Mouse (Mus musculus) bone marrow, adult 2 months (tissue): ENCODE data around the gene Procr. TPM values are rescaled to one million over a fixed set of nuclear protein-coding genes. Genes with fewer than 3 reads are reported as not detected.
"Not testable (repeated sequence)": the region's sequence is repeated elsewhere in the genome, so short reads cannot be mapped to it uniquely, and the experiment has no call there.

Source experiments
- H3K27ac ChIP-seq: fragments of 200-500 bp; 2 replicates; pipeline ENCODE4 v1.5.1; 2012; ENCODE audit warnings: low read depth, mild to moderate bottlenecking, control low read depth, inconsistent platforms, low read length; ENCODE audit not compliant: control insufficient read depth, poor library complexity, insufficient read depth
- H3K4me1 ChIP-seq: fragments of 200-500 bp; 2 replicates; pipeline ENCODE4 v1.6.1; 2011; ENCODE audit warnings: low read length; ENCODE audit not compliant: control insufficient read depth, insufficient read depth
- H3K4me3 ChIP-seq: fragments of 200-500 bp; replicated peaks from 2 replicates; pipeline ENCODE3; 2011; ENCODE audit warnings: mild to moderate bottlenecking, low read depth, low read length, control low read depth; ENCODE audit not compliant: control insufficient read depth
- CTCF ChIP-seq: fragments of 200-500 bp; IDR thresholded peaks from 2 replicates; pipeline ENCODE4 v1.5.1; 2011; ENCODE audit warnings: low read length, control low read depth; ENCODE audit not compliant: control insufficient read depth, insufficient read depth
- POLR2A ChIP-seq: fragments of 200-500 bp; IDR thresholded peaks from 2 replicates; pipeline ENCODE4 v1.6.1; 2011; ENCODE audit warnings: low read depth, mild to moderate bottlenecking, control low read depth, low read length, borderline replicate concordance; ENCODE audit not compliant: control insufficient read depth
- WGBS: fragments of 180-500 bp; shearing (Covaris S2); methylation state at CpG from one replicate; pipeline ENCODE4 v1.1.7; 2018; 5-methylcytosine and 5-hydroxymethylcytosine counted together
- polyA plus RNA-seq: library from polyadenylated mRNA; stranded (reverse); fragments of >200 nt; gene quantifications from 2 replicates; pipeline ENCODE4 v1.2.4, GENCODE M21; 2011; ENCODE audit warnings: low replicate concordance; ENCODE audit not compliant: missing spikeins, insufficient read depth, insufficient read length

Gene Procr
- polyA plus RNA-seq, 1 experiment = 1.6 TPM

- 51% methylated on average over 6 of the region's 6 CpGs for WGBS
- Histone ChIP-seq H3K27ac (no peak overlapping the region), H3K4me1 (no peaks in the 10 kb centered on the region; the same call in 1 of the 2 replicates), H3K4me3 (no peak overlapping the region)
- TF ChIP-seq POLR2A (no peak), CTCF (no peak)
Measured at GRCm38 (mm10) chr2:155724526-155724925, 26.4 kb upstream of the Procr start.

GRCm38 (mm10) chr2:155726302-155726701 lies 24.6 kb upstream of the Procr start:
- H3K4me3 ChIP-seq = no peak overlapping the region
- no peak overlapping the region for H3K27ac ChIP-seq
- TF ChIP-seq POLR2A (no peak), CTCF (no peak)
- WGBS = 39% methylated on average over 7 of the region's 7 CpGs
- no peaks in the 10 kb centered on the region; the same call in 1 of the 2 replicates for H3K4me1 ChIP-seq

GRCm38 (mm10) chr2:155727764-155728395 lies 23.0 kb upstream of the Procr start:
- 67% methylated on average over 7 of the region's 7 CpGs for WGBS
- H3K27ac ChIP-seq = no peak overlapping the region
- H3K4me3 ChIP-seq = no peak overlapping the region
- H3K4me1 ChIP-seq = no peaks in the 10 kb centered on the region; the same call in 1 of the 2 replicates
- TF ChIP-seq CTCF (no peak), POLR2A (no peak)

- no peaks in the 10 kb centered on the region; the same call in 1 of the 2 replicates for H3K4me1 ChIP-seq
- WGBS = 3% methylated on average over 15 of the region's 15 CpGs
- no peak overlapping the region for H3K27ac ChIP-seq
- peak overlapping the region; percentile 93 for H3K4me3 ChIP-seq
- no peak for TF ChIP-seq CTCF
- TF ChIP-seq POLR2A = no peak
Measured at GRCm38 (mm10) chr2:155728742-155729141, 22.2 kb upstream of the Procr start.

GRCm38 (mm10) chr2:155729158-155729645 lies 21.7 kb upstream of the Procr start, which contains the start of gene Edem2:
TSS of gene Edem2 (minus strand) at chr2:155729475.
- H3K27ac ChIP-seq = peak within 1 kb of the TSS; percentile 38; the same call in 1 of the 2 replicates
- TF ChIP-seq POLR2A = peak; percentile 95; the same call in 1 of the 2 replicates
- no peak for TF ChIP-seq CTCF
- no peaks in the 10 kb centered on the region; the same call in 1 of the 2 replicates for H3K4me1 ChIP-seq
- H3K4me3 ChIP-seq = peak within 1 kb of the TSS; percentile 93
- WGBS = under 1% methylated on average over 33 of the region's 33 CpGs

- TF ChIP-seq POLR2A (no peak), CTCF (no peak)
- Histone ChIP-seq H3K4me1 (no peaks in the 10 kb centered on the region), H3K4me3 (no peak overlapping the region), H3K27ac (no peak overlapping the region)
- 85% methylated on average over 5 of the region's 5 CpGs for WGBS
Measured at GRCm38 (mm10) chr2:155735080-155735479, 15.8 kb upstream of the Procr start.

- H3K4me1 ChIP-seq, H3K4me3 ChIP-seq, H3K27ac ChIP-seq: not testable (repeated sequence)
- WGBS = 84% methylated on average over 5 of the region's 5 CpGs
Measured at GRCm38 (mm10) chr2:155735766-155736165, 15.2 kb upstream of the Procr start, which contains the start of gene Gm17581. TSS of gene Gm17581 (minus strand) at chr2:155735866.

- no peak overlapping the region for H3K27ac ChIP-seq
- TF ChIP-seq POLR2A (no peak), CTCF (no peak)
- no peak overlapping the region for H3K4me3 ChIP-seq
- 51% methylated on average over 6 of the region's 6 CpGs for WGBS
- no peaks in the 10 kb centered on the region for H3K4me1 ChIP-seq
Measured at GRCm38 (mm10) chr2:155736936-155737335, 14.0 kb upstream of the Procr start.

GRCm38 (mm10) chr2:155737803-155738202 lies 13.1 kb upstream of the Procr start:
- 48% methylated on average over 9 of the region's 9 CpGs for WGBS
- H3K4me3 ChIP-seq = no peak overlapping the region
- no peaks in the 10 kb centered on the region; the same call in 1 of the 2 replicates for H3K4me1 ChIP-seq
- no peak overlapping the region for H3K27ac ChIP-seq
- TF ChIP-seq POLR2A (no peak), CTCF (no peak)

- no peak for TF ChIP-seq CTCF
- no peak for TF ChIP-seq POLR2A
- no peaks in the 10 kb centered on the region; the same call in 1 of the 2 replicates for H3K4me1 ChIP-seq
- no peak overlapping the region for H3K27ac ChIP-seq
- H3K4me3 ChIP-seq = no peak overlapping the region
- 19% methylated on average over 11 of the region's 11 CpGs for WGBS
Measured at GRCm38 (mm10) chr2:155742211-155742610, 8.7 kb upstream of the Procr start.
